Mouse (Mus musculus) brain, adult 2 months (tissue): ENCODE measurements around the gene Kmt2b.

Source experiments
- DNase-seq: peaks from one replicate; pipeline ENCODE4 v3.0.0; 2011; ENCODE audit warnings: low read depth, low spot score

Kmt2b gene

GRCm38 (mm10) chr7:30588676-30589434 is at the start of gene Kmt2b:
Gene Kmt2b (minus strand): TSS chr7:30588726.
- DNase-seq: peak; percentile 99

DNA sequence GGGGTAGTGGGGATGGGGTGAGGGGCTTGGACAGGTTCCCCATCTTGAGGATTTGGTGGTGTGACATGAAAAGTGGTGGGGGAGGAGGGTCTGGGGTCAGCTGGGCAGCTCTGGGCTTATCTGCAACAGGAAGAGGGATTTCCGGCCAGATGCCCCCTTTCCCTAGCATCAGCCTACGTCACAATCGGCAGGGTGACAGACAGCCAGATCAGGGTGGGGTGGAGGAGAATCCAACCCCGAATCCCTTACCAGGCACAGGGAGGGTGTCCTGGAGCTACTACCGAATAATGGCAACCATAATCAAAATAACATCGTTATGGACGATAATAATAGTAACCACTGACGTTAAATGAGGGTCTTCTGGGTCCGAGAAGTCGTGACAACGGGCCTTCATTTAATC is 47.9 kb upstream of the Kmt2b start:
- no peak for DNase-seq

DNA sequence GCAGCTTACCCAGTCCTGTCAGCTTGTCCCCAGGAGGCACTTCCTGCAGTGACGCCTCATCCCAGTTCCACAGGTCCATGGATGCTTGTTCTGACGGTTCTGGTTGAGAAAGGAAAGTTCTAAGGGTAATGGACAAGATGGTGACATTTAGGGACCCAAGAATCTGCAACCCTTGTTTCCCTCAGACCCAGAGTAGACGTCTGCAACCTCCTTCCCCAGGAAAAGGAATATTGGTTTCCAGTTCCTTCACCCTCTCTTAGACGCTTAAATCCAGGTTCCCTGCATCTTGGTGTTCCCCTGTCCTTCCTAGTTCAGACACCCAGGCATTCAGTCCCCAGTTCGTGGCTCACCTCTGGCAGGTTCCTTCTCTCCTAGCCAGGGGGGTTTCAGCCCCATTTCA is 47.2 kb upstream of the Kmt2b start, which contains the start of gene Etv2:
Gene Etv2, minus strand, starts transcription at position 101 of the 400 bp plus-strand sequence.
- no peak for DNase-seq

DNA sequence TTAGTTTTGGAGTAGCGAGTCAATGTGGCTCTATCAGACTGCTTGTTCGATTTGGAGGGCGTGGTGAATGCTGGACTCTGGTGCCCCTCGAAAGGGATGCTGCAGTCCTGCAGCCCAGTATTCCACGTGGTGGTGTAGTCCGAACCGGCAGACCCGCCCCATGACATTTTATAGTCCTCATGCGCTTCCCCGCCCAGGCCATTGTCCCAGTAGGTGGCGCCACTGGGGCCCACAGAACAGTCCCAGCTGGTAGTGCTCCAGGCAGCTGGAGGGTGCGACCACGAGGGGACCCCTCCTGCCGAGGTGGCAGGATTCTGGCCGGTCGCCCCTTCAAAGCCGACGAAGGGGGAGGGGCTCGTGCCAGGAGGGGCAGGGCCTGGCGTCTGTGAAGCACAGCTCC is 46.1 kb upstream of the Kmt2b start:
- DNase-seq: no peak

DNA sequence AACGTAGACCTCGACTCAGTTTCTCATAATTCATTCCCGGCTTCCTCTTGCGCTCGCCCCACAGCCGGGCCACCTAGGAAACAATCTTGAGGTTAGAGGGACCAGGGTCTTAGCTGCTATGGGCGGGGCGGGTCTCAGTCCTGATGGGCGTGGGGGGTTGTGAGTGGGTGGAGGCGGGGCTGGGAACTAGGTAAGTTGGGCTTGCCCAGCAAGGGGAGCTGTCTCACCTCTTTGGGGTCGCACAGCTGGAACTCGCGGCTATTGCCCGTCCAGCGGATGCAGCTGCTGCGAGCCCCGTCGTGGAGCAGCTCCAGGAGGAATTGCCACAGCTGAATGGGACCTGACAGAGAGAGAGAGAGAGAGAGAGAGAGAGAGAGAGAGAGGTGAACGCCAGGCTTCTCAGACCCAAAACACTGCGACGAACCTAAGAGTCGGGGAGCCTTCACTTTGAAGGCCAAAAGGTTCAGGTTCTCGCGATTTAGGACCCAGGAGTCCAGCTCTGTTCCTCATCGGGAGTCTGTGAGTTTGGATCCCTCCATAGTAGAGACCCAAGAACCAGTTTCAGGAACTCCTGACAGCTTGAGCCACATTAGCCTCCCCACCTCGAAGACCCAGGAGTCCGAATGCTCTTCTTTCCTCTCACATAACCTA is 45.4 kb upstream of the Kmt2b start:
- no peak for DNase-seq

DNA sequence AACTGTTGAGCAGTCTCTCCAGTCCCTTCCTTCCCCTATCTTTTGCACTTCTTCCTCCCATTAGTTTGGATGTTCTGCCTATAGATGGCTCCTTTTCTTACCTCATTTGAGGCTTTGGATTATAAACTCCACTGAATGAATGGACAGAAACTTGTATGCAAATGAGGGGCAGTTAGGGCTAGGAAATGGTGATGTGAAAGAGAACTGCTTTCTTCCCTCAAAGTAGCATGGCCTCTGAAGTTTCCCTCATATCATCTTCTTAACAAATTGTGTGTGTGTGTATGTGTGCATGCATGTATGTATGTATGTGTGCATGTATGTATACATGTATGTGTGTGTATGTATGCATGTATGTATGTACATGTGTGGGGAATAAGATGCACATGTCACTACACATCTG is 40.5 kb upstream of the Kmt2b start:
- no peak for DNase-seq

GRCm38 (mm10) chr7:30626647-30627046 is 38.1 kb upstream of the Kmt2b start:
- DNase-seq: no peak

DNA sequence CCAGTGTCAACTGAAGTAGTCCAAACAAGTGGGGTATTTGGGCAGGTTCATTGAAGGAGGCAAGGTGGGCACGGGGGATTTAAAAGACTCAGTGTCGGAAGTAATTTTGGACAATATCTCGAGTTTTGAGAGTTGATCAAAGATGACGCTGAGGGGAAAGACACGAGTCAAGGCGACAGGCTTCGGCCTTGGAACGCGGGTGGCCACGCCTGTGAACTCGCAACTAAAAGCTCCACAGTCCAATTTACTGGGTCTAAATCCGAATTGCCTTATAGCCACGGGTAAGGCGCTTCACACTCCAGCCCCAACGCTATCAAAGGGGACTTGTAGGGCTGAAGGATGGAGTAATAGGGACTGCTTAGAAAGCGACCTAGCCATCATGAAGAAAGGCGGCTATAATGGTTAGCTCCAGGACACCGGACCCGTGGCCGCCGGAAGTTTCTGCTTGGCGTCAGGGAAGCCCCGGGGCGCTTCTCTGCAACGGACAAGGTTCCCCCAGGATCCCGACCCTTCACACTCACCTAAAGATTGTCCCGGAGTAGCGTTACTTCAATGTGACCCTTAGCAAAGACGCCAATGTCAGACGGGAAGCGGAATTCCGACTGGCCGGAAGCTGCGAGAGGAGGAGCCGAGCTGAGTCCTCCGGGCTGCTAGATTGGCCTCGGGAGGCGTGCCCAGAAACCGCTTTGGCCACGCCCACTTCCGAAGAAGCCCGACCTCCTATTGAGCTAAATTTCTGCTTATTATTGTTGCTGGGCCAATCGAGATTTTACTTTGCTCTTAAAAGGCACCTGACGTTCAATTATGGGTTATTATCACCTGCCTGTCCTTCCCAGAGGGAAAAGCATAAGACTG is 37.2 kb upstream of the Kmt2b start, which contains the start of gene Cox6b1:
Gene Cox6b1, minus strand, starts transcription at position 622 of the 855 bp plus-strand sequence.
- peak; percentile 98 for DNase-seq

- peak; percentile 29 for DNase-seq
These were observed 30.7 kb upstream of the Kmt2b start for GRCm38 (mm10) chr7:30619202-30619601.

- DNase-seq: no peak
These were observed 30.1 kb upstream of the Kmt2b start for GRCm38 (mm10) chr7:30618658-30619057.

DNA sequence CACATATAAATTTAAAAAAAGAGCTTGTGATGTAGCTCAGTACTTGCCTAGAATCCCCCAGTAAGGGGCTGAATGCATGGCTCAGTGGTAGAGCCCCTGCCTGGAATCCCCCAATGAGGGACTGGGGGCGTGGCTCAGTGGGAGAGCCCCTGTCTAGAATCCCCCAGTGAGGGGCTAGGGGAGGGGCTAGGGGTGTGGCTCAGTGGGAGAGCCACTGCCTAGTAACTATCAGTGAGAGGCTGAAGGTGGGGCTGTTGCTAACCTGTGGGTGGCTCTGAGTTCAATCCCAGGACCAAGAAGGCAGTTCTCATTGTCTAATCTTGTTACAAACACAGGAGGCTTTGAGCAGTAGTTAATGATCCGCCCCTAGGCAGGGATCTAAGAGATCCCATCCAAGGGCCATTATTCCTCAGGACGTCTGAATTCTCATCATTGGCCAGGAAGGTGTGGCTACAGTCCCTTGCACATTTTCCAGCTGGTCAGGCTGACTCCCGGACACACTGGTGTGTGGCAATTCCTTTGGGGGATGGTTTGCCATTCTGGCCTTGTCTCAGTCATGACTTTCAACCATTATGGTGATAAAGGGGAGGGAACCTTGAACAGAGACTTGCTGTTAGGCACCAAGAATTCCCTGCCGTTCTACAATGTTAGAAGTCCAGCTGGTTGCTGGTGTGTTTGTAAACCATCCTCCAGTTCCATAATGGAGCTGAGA is 26.7 kb upstream of the Kmt2b start:
- DNase-seq: no peak

GRCm38 (mm10) chr7:30614454-30614853 is 25.9 kb upstream of the Kmt2b start:
- DNase-seq: peak; percentile 43

DNA sequence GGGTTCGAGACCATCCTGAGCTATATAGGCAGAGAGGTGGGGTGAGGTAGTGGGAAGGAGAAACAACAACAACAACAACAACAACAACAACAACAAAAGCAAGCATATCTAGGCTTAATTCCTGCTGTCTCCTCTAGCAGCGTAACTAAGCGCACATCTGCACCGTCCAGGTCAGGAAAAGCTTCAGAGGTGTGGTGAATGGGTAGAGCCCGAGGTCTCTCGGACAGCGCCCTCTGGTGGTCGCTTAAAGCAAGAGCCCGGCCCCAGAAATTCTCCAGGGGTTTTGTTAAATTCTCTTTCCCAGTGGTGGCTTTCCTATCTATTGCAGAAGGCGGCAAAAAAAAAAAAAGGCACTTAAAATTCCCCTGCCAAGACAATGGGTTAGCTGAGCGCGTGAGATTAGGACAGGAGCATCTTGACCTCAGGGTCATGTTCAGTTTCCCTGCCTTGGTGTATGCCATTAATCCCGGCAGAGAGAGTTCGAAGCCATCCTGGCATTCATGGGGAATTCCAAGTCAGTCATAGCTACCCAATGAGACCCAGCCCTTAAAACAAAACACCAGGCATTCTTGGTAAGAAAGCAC is 25.1 kb upstream of the Kmt2b start:
- DNase-seq: peak; percentile 58

- no peak for DNase-seq
These were observed 24.3 kb upstream of the Kmt2b start, which contains the start of gene Upk1a for GRCm38 (mm10) chr7:30612654-30613402. Gene Upk1a (minus strand): TSS chr7:30612847.

GRCm38 (mm10) chr7:30610043-30610442 is 21.5 kb upstream of the Kmt2b start:
- DNase-seq: no peak

- no peak for DNase-seq
These were observed 19.9 kb upstream of the Kmt2b start for GRCm38 (mm10) chr7:30608476-30608875.

GRCm38 (mm10) chr7:30607706-30608309 is 19.3 kb upstream of the Kmt2b start:
- DNase-seq: peak; percentile 58

GRCm38 (mm10) chr7:30604944-30605343 is 16.4 kb upstream of the Kmt2b start:
- no peak for DNase-seq

- DNase-seq: no peak
These were observed 15.9 kb upstream of the Kmt2b start for GRCm38 (mm10) chr7:30604424-30604823.

- no peak for DNase-seq
These were observed 14.1 kb upstream of the Kmt2b start for GRCm38 (mm10) chr7:30602583-30602982.
